Mouse (Mus musculus) hindbrain, embryonic 14.5 days (tissue): ENCODE measurements around the gene Ptger4. TPM values are rescaled to one million over a fixed set of nuclear protein-coding genes. Genes with fewer than 3 reads are reported as not detected.

Source experiments
- ATAC-seq: fragments of 200-750 bp; cut with Nextera tagmentation; 2 replicates; pipeline ENCODE4 v1.8.0; 2017; ENCODE audit warnings: moderate number of reproducible peaks, mild to moderate bottlenecking, moderate TSS enrichment, moderate library complexity; ENCODE audit not compliant: low FRiP score
- DNase-seq: peaks from one replicate; pipeline ENCODE4 v3.0.0-alpha.2; 2015; ENCODE audit warnings: low spot score
- H3K27ac ChIP-seq: fragments of 300-500 bp; sonication (generic); 2 replicates; pipeline ENCODE4 v1.5.1; 2014; ENCODE audit warnings: mild to moderate bottlenecking, moderate library complexity
- H3K27me3 ChIP-seq: fragments of 300-500 bp; sonication (generic); 2 replicates; pipeline ENCODE4 v1.6.1; 2014; ENCODE audit warnings: mild to moderate bottlenecking, low read length, mixed read lengths; ENCODE audit not compliant: control insufficient read depth, insufficient read depth
- H3K36me3 ChIP-seq: fragments of 300-500 bp; sonication (generic); replicated peaks from 2 replicates; pipeline ENCODE4 v1.6.1; 2014; ENCODE audit not compliant: control insufficient read depth, insufficient read depth
- H3K4me1 ChIP-seq: fragments of 300-500 bp; sonication (generic); replicated peaks from 2 replicates; pipeline ENCODE4 v1.6.1; 2014; ENCODE audit warnings: antibody characterized with exemption, low read length, mixed read lengths; ENCODE audit not compliant: control insufficient read depth, insufficient read depth
- H3K4me2 ChIP-seq: fragments of 300-500 bp; sonication (generic); replicated peaks from 2 replicates; pipeline ENCODE4 v1.6.1; 2014; ENCODE audit warnings: mild to moderate bottlenecking, moderate library complexity
- H3K4me3 ChIP-seq: fragments of 300-500 bp; sonication (generic); replicated peaks from 2 replicates; pipeline ENCODE4 v1.5.1; 2014; ENCODE audit warnings: mild to moderate bottlenecking, low read length
- H3K9ac ChIP-seq: fragments of 300-500 bp; sonication (generic); 2 replicates; pipeline ENCODE4 v1.6.1; 2014
- H3K9me3 ChIP-seq: fragments of 300-500 bp; sonication (generic); 2 replicates; pipeline ENCODE4 v1.6.1; 2016; ENCODE audit warnings: low read length; ENCODE audit not compliant: control insufficient read depth
- WGBS: fragments of 180-500 bp; shearing (Covaris S2); extraction: QIAGEN DNeasy Blood & Tissue Kit; methylation state at CpG from one replicate; pipeline ENCODE4 v1.1.7; 2014; 5-methylcytosine and 5-hydroxymethylcytosine counted together
- polyA plus RNA-seq: library from polyadenylated mRNA; unstranded; fragments of >200 nt; fragmentation: Nextera tagmentation; extraction: Ambion mirVana; gene quantifications from 2 replicates; pipeline ENCODE4 v1.2.1, GENCODE M21; 2014

Ptger4 gene
- 4.1 and 5.1 TPM in 2 replicates for polyA plus RNA-seq

DNA sequence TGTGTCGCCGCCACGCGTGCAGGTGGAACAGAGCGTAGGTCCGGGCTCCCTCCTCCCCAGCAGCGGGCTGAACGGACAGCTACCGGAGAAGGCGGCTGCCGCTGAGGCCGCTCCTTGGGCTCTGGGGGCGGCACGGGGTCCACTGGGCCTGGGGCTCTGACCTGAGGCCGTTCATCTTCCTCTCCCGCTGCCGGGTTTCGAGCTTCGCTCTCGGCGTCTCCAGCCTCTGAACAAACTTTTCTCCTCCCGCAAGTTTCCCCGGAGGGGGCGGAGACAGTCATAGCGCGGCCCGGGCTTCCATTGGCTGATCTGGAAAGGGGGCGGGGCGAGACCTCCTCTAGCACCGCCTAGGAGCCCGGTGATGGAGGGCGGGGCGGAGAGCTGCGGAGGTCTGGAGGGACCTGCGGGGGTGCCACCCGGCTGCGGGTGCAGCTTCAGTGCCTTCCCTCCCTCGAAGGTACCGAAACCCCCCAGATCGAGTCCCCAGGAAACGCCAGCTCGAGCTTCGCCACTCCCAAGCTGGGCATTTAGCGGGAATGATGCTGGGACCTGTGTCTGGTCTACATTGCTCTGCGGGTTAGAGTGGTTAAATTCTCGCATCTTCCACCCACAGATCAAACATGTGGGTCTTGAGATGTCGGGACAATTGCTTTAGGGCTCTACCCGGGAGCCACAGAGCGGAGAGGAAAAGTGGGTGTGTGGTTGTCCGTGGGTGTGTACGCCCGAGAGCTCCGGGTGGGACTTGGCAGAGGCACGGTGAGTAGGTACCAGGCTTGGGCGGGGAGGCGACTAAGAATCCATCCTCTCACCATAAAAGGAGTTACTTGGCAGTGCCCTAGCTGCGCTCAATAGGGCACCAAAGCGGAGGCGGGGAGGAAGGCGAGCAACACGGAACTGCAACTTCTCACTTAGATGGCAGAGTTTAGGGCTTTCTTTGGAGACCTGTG is at the start of gene Ptger4:
Gene Ptger4, minus strand, starts transcription at position 229 of the 947 bp plus-strand sequence.
- no peaks in the 10 kb centered on the region for H3K9me3 ChIP-seq
- H3K36me3 ChIP-seq: no peaks in the 10 kb centered on the region
- peak within 1 kb of the TSS; percentile 59 for H3K4me3 ChIP-seq
- H3K27ac ChIP-seq: no peak within 1 kb of the TSS
- H3K4me1 ChIP-seq: peaks cover 20% of the 10 kb centered on the region
- WGBS: under 1% methylated on average over 59 of the region's 61 CpGs
- peaks cover 60% of the 10 kb centered on the region for H3K27me3 ChIP-seq
- peak within 1 kb of the TSS; percentile 65 for H3K9ac ChIP-seq
- DNase-seq (peak; percentile 81), ATAC-seq (peak; percentile 96)
- H3K4me2 ChIP-seq: peak within 1 kb of the TSS; percentile 94

DNA sequence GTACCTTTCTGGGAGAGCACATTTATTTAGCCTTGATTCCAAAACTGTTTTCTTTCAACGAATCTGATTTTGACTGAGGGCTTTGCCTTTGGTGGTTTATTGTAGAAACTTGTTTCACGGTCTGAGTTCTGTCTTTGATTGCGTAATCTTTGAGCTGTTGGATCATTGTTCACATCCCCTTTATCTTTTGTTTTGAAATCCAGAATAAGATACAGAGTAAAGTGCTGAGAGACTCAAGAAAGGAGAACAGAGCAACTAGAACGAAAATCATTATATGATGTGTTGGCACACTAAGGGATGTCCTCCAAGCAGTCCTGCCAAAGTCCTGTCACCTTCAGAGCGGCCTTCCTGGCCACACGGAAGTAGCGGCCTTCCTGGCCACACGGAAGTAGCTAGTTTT is 44.4 kb upstream of the Ptger4 start:
- no peaks in the 10 kb centered on the region for H3K4me1 ChIP-seq

DNA sequence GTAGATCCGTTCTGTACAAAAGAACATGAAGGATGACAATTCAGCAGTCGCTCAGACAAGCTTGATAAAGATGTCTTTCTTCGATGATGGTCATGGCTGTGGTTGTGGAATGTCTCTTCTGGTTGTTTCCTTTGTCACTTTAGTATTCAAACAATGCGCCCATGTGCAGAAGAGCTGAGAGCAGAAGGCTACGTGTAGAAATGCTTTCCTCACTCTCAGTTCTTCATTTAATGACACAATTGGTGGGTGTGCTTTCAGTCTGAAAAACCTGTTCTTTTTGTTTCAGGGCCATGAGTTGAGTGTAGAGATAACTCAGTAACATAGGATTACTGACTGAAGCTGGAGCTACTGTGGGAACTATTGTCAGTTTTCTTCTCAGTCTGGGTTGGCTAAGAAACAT is 43.1 kb upstream of the Ptger4 start:
- Histone ChIP-seq H3K27me3 (no peaks in the 10 kb centered on the region), H3K9ac (no peak overlapping the region), H3K4me3 (no peak overlapping the region), H3K9me3 (no peaks in the 10 kb centered on the region), H3K4me1 (no peaks in the 10 kb centered on the region), H3K4me2 (no peak overlapping the region), H3K27ac (no peak overlapping the region), H3K36me3 (no peaks in the 10 kb centered on the region)
- ATAC-seq (no peak), DNase-seq (no peak)
- 76% methylated on average over 5 of the region's 5 CpGs for WGBS

More for the DNA sequence above, 44.4 kb upstream of the Ptger4 start:
- no peak overlapping the region for H3K4me2 ChIP-seq
- H3K9ac ChIP-seq: no peak overlapping the region
- 86% methylated on average over 8 of the region's 8 CpGs for WGBS
- no peaks in the 10 kb centered on the region for H3K9me3 ChIP-seq
- ATAC-seq (no peak), DNase-seq (no peak)
- no peak overlapping the region for H3K27ac ChIP-seq
- H3K4me3 ChIP-seq: no peak overlapping the region
- H3K36me3 ChIP-seq: no peaks in the 10 kb centered on the region
- no peaks in the 10 kb centered on the region for H3K27me3 ChIP-seq

DNA sequence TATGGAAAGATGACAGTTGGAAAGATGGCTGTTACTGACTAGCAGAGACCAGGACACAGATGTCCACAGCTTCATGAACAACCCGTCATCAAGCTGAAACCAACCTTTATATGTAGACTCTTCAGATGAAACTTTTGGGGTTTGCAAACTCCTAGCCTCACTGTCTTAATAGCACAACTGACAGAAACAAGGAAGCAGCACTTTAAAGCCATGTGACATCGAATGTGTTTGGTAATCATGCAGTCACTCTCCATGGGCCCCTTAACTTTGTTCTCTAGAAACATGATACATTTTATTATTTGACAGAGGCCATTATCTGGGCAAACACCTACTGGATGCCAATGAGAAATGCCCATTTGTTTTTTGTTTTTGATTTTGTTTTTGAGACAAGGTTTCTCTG is 37.3 kb upstream of the Ptger4 start:
- H3K9ac ChIP-seq: no peak overlapping the region
- no peaks in the 10 kb centered on the region for H3K9me3 ChIP-seq
- no peak overlapping the region for H3K4me2 ChIP-seq
- ATAC-seq: no peak
- H3K27ac ChIP-seq: no peak overlapping the region
- no peaks in the 10 kb centered on the region for H3K4me1 ChIP-seq
- 96% methylated on average over 2 of the region's 2 CpGs for WGBS
- no peaks in the 10 kb centered on the region for H3K36me3 ChIP-seq
- DNase-seq: no peak
- H3K4me3 ChIP-seq: no peak overlapping the region
- H3K27me3 ChIP-seq: no peaks in the 10 kb centered on the region

DNA sequence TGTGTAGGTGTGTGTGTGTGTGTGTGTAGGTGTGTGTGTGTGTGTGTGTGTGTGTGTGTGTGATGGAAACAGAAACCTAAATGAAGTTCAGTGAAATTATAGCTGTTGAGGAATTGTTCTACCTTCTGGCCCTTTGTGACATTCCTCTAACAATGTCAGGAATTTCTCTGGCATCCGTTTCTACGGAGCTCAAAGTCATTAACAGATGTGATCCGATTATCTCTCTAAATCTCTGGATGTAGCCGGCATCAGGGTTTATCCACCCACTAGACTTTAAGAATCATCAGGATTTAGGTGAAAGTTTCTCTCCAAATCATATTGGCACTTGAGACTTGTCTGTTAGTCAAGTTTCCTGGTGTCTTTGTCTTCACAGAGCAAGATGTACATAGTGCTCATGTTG is 35.8 kb upstream of the Ptger4 start:
- Histone ChIP-seq H3K4me3 (no peak overlapping the region), H3K9me3 (no peaks in the 10 kb centered on the region), H3K9ac (no peak overlapping the region), H3K4me1 (no peaks in the 10 kb centered on the region), H3K36me3 (no peaks in the 10 kb centered on the region), H3K27ac (no peak overlapping the region), H3K4me2 (no peak overlapping the region), H3K27me3 (no peaks in the 10 kb centered on the region)
- no peak for ATAC-seq
- DNase-seq: no peak
- 84% methylated on average over 4 of the region's 4 CpGs for WGBS

DNA sequence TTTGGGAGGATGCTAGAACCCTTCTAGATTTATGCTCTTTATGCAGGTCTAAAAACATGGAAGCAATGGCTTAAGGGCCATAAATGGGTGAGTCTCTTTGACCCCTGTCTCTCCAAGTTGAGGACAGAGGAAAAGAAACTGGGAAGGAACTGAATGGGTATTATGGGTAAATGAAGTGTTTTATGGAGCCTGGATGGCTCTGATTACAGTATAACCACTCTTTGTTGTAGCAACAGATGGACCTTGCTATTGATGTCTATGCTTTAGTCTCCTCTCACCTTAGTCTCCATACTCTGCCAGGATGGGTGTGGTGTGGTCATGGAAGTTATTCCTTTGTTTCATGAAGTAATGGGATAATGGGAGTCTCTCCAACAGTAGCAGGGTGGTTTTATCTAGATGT is 34.5 kb upstream of the Ptger4 start:
- no peak overlapping the region for H3K27ac ChIP-seq
- no peaks in the 10 kb centered on the region for H3K4me1 ChIP-seq
- H3K9ac ChIP-seq: no peak overlapping the region
- ATAC-seq (no peak), DNase-seq (no peak)
- H3K4me2 ChIP-seq: no peak overlapping the region
- H3K9me3 ChIP-seq: no peaks in the 10 kb centered on the region
- no peaks in the 10 kb centered on the region for H3K36me3 ChIP-seq
- H3K27me3 ChIP-seq: no peaks in the 10 kb centered on the region
- no peak overlapping the region for H3K4me3 ChIP-seq

DNA sequence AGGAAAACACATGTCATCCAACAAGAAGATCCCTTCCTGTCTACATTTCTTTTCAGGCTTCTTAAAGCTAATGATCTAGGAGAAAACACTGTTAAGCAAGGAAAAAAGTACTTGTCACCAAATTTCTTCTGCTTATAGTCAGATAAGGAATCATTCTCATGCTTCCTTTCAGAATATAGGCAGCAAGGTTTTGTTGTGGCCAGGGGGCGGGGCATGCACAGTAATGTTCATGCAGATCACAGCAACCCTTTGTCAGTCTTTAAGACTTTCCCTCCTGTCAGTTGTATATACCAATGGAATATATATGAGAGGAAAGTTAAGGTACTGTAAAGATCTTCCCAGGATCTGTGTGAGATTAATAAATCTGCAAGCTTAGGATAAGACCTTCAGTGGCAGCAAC is 30.0 kb upstream of the Ptger4 start:
- no peaks in the 10 kb centered on the region for H3K36me3 ChIP-seq
- H3K4me2 ChIP-seq: no peak overlapping the region
- no peak overlapping the region for H3K9ac ChIP-seq
- no peaks in the 10 kb centered on the region for H3K27me3 ChIP-seq
- no peak overlapping the region for H3K27ac ChIP-seq
- H3K4me1 ChIP-seq: no peaks in the 10 kb centered on the region
- no peak overlapping the region for H3K4me3 ChIP-seq
- ATAC-seq (no peak), DNase-seq (no peak)
- no peaks in the 10 kb centered on the region for H3K9me3 ChIP-seq
- 92% methylated on average over 1 of the region's 1 CpGs for WGBS

DNA sequence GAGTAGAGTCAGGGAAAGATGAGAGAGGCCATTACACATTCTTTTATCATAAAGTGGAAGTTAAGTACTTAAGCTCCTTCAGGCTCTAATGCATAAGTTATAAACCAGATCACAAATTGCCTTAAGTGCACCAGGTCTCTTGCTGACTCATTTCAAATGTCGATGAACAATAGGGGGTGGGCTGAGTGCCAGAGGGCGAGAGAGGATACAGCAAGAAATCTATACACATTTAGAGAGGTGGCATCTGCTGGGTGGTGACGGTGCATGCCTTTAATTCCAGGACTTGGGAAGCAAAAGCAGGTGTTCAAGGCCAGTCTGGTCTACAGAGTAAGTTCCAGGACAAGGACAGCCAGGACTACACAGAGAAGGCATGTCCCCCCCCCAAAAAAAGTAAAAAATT is 22.1 kb upstream of the Ptger4 start:
- H3K4me2 ChIP-seq: no peak overlapping the region
- H3K9me3 ChIP-seq: no peaks in the 10 kb centered on the region
- H3K4me1 ChIP-seq: 0 out of 2 replicates have a peak, but pooled peaks cover 4% of the 10 kb centered on the region
- DNase-seq (no peak), ATAC-seq (no peak)
- no peaks in the 10 kb centered on the region for H3K27me3 ChIP-seq
- H3K4me3 ChIP-seq: no peak overlapping the region
- WGBS: 71% methylated on average over 3 of the region's 3 CpGs
- no peaks in the 10 kb centered on the region for H3K36me3 ChIP-seq
- no peak overlapping the region for H3K9ac ChIP-seq
- no peak overlapping the region for H3K27ac ChIP-seq

DNA sequence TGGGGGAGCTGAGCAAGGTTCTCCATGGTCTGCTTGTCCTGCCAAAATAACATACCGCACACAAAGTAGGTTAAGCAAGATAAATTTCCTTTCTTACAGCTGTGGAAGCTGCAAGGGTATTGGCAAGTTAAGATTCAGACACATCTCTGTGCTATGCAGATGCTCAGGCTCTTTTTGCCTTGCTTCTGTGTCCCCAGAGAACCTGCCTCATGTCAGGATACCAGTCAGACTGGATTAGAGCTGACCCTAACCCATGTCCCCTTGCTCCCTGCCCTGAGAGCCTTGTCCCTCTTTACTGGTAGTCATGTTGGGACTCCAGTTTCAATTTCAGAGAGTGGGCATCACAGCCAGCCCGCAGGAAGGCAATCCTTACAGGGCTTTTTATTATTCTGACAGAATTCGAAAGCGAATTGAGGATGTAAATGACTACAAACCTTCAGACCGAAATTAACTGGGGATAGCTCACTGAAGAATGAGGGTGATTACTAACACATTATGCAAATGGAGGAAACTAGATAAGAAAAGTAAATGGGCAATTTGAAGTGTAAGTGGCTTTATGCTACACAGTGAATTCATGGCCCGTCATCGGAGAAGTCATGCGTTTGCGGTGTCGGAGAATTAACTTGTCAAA is 19.0 kb upstream of the Ptger4 start:
- Histone ChIP-seq H3K9me3 (no peaks in the 10 kb centered on the region), H3K4me2 (no peak overlapping the region), H3K9ac (no peak overlapping the region), H3K36me3 (no peaks in the 10 kb centered on the region), H3K4me1 (0 out of 2 replicates have a peak, but pooled peaks cover 8% of the 10 kb centered on the region), H3K4me3 (no peak overlapping the region), H3K27ac (no peak overlapping the region), H3K27me3 (no peaks in the 10 kb centered on the region)
- 64% methylated on average over 10 of the region's 10 CpGs for WGBS
- no peak for DNase-seq
- ATAC-seq: peak; percentile 75
